Mouse (Mus musculus): ENCODE measurements around the gene Adi1. TPM values are rescaled to one million over a fixed set of nuclear protein-coding genes. Genes with fewer than 3 reads are reported as not detected.

The Adi1 gene
- polyA plus RNA-seq, 1 experiment, result 30.6 TPM

- TF ChIP-seq CTCF (IDR thresholded peaks at IDR 0.05; ENCODE audit: borderline replicate concordance, insufficient read depth, low read length) (no peak), POLR2A (IDR thresholded peaks at IDR 0.05; ENCODE audit: low read depth, low read length) (no peak)
- no peak overlapping the region for H3K27ac ChIP-seq (ENCODE audit: insufficient read depth, low read length)
- no peak overlapping the region for H3K4me3 ChIP-seq (ENCODE audit: insufficient read depth, low read length)
Observed at GRCm38 (mm10) chr12:28688996-28689395, 14.0 kb downstream of the Adi1 start.

GRCm38 (mm10) chr12:28690730-28691129 lies 15.7 kb downstream of the Adi1 start:
- Histone ChIP-seq H3K4me3 (ENCODE audit: insufficient read depth, low read length) (no peak overlapping the region), H3K4me1 (ENCODE audit: control insufficient read depth, insufficient read depth, low read length) (no peaks in the 10 kb centered on the region)
- TF ChIP-seq POLR2A (IDR thresholded peaks at IDR 0.05; ENCODE audit: low read depth, low read length) (no peak), CTCF (IDR thresholded peaks at IDR 0.05; ENCODE audit: borderline replicate concordance, insufficient read depth, low read length) (no peak)

More at GRCm38 (mm10) chr12:28688996-28689395, 14.0 kb downstream of the Adi1 start:
- H3K4me1 ChIP-seq (ENCODE audit: control insufficient read depth, insufficient read depth, low read length), result no peaks in the 10 kb centered on the region

GRCm38 (mm10) chr12:28693738-28694137 lies 18.7 kb downstream of the Adi1 start:
- no peaks in the 10 kb centered on the region for H3K4me1 ChIP-seq (ENCODE audit: control insufficient read depth, insufficient read depth, low read length)
- H3K4me3 ChIP-seq (ENCODE audit: insufficient read depth, low read length), result no peak overlapping the region
- H3K27ac ChIP-seq (ENCODE audit: insufficient read depth, low read length), result no peak overlapping the region
- TF ChIP-seq POLR2A (IDR thresholded peaks at IDR 0.05; ENCODE audit: low read depth, low read length), result no peak
- no peak for TF ChIP-seq CTCF (IDR thresholded peaks at IDR 0.05; ENCODE audit: borderline replicate concordance, insufficient read depth, low read length)

More at GRCm38 (mm10) chr12:28690730-28691129, 15.7 kb downstream of the Adi1 start:
- no peak overlapping the region for H3K27ac ChIP-seq (ENCODE audit: insufficient read depth, low read length)

GRCm38 (mm10) chr12:28694231-28694630 lies 19.2 kb downstream of the Adi1 start:
- H3K27ac ChIP-seq (ENCODE audit: insufficient read depth, low read length), result no peak overlapping the region
- TF ChIP-seq CTCF (IDR thresholded peaks at IDR 0.05; ENCODE audit: borderline replicate concordance, insufficient read depth, low read length) (no peak), POLR2A (IDR thresholded peaks at IDR 0.05; ENCODE audit: low read depth, low read length) (no peak)
- H3K4me1 ChIP-seq (ENCODE audit: control insufficient read depth, insufficient read depth, low read length), result no peaks in the 10 kb centered on the region
- H3K4me3 ChIP-seq (ENCODE audit: insufficient read depth, low read length), result no peak overlapping the region

GRCm38 (mm10) chr12:28694776-28695175 lies 19.7 kb downstream of the Adi1 start:
- Histone ChIP-seq H3K4me1 (ENCODE audit: control insufficient read depth, insufficient read depth, low read length) (no peaks in the 10 kb centered on the region), H3K27ac (ENCODE audit: insufficient read depth, low read length) (no peak overlapping the region), H3K4me3 (ENCODE audit: insufficient read depth, low read length) (no peak overlapping the region)
- TF ChIP-seq CTCF (IDR thresholded peaks at IDR 0.05; ENCODE audit: borderline replicate concordance, insufficient read depth, low read length), result no peak
- TF ChIP-seq POLR2A (IDR thresholded peaks at IDR 0.05; ENCODE audit: low read depth, low read length), result no peak

- no peaks in the 10 kb centered on the region for H3K4me1 ChIP-seq (ENCODE audit: control insufficient read depth, insufficient read depth, low read length)
- no peak overlapping the region for H3K4me3 ChIP-seq (ENCODE audit: insufficient read depth, low read length)
- TF ChIP-seq POLR2A (IDR thresholded peaks at IDR 0.05; ENCODE audit: low read depth, low read length) (no peak), CTCF (IDR thresholded peaks at IDR 0.05; ENCODE audit: borderline replicate concordance, insufficient read depth, low read length) (no peak)
- H3K27ac ChIP-seq (ENCODE audit: insufficient read depth, low read length), result no peak overlapping the region
Observed at GRCm38 (mm10) chr12:28697821-28698595, 23.0 kb downstream of the Adi1 start.

- Histone ChIP-seq H3K4me1 (ENCODE audit: control insufficient read depth, insufficient read depth, low read length) (no peaks in the 10 kb centered on the region), H3K27ac (ENCODE audit: insufficient read depth, low read length) (no peak overlapping the region), H3K4me3 (ENCODE audit: insufficient read depth, low read length) (no peak overlapping the region)
- TF ChIP-seq CTCF (IDR thresholded peaks at IDR 0.05; ENCODE audit: borderline replicate concordance, insufficient read depth, low read length) (no peak), POLR2A (IDR thresholded peaks at IDR 0.05; ENCODE audit: low read depth, low read length) (no peak)
Observed at GRCm38 (mm10) chr12:28699086-28699485, 24.1 kb downstream of the Adi1 start.

GRCm38 (mm10) chr12:28699656-28700055 lies 24.6 kb downstream of the Adi1 start:
- Histone ChIP-seq H3K4me1 (ENCODE audit: control insufficient read depth, insufficient read depth, low read length) (no peaks in the 10 kb centered on the region), H3K4me3 (ENCODE audit: insufficient read depth, low read length) (no peak overlapping the region), H3K27ac (ENCODE audit: insufficient read depth, low read length) (no peak overlapping the region)
- TF ChIP-seq CTCF (IDR thresholded peaks at IDR 0.05; ENCODE audit: borderline replicate concordance, insufficient read depth, low read length) (peak; percentile 86; the same call in 1 of the 2 replicates), POLR2A (IDR thresholded peaks at IDR 0.05; ENCODE audit: low read depth, low read length) (no peak)

GRCm38 (mm10) chr12:28700101-28700511 lies 25.1 kb downstream of the Adi1 start:
- TF ChIP-seq CTCF (IDR thresholded peaks at IDR 0.05; ENCODE audit: borderline replicate concordance, insufficient read depth, low read length) (no peak), POLR2A (IDR thresholded peaks at IDR 0.05; ENCODE audit: low read depth, low read length) (no peak)
- no peak overlapping the region for H3K27ac ChIP-seq (ENCODE audit: insufficient read depth, low read length)
- H3K4me1 ChIP-seq (ENCODE audit: control insufficient read depth, insufficient read depth, low read length), result no peaks in the 10 kb centered on the region
- H3K4me3 ChIP-seq (ENCODE audit: insufficient read depth, low read length), result no peak overlapping the region

- no peak overlapping the region for H3K27ac ChIP-seq (ENCODE audit: insufficient read depth, low read length)
- TF ChIP-seq POLR2A (IDR thresholded peaks at IDR 0.05; ENCODE audit: low read depth, low read length), result no peak
- no peak for TF ChIP-seq CTCF (IDR thresholded peaks at IDR 0.05; ENCODE audit: borderline replicate concordance, insufficient read depth, low read length)
- no peak overlapping the region for H3K4me3 ChIP-seq (ENCODE audit: insufficient read depth, low read length)
- no peaks in the 10 kb centered on the region for H3K4me1 ChIP-seq (ENCODE audit: control insufficient read depth, insufficient read depth, low read length)
Observed at GRCm38 (mm10) chr12:28700561-28701025, 25.6 kb downstream of the Adi1 start.

Data from embryonic fibroblast, embryonic 13.5 days (primary cell).